Mouse (Mus musculus) lung, postnatal 0 days (tissue): ENCODE data around the gene Krt33b.

Experiments
- CTCF ChIP-seq: IDR thresholded peaks from 2 replicates; pipeline ENCODE4 v1.5.1; 2016; ENCODE audit warnings: antibody characterized with exemption, mild to moderate bottlenecking
- EP300 ChIP-seq: IDR thresholded peaks from 2 replicates; pipeline ENCODE4 v1.6.1; 2016; ENCODE audit warnings: antibody characterized with exemption, mild to moderate bottlenecking, control low read depth

GRCm38 (mm10) chr11:100010682-100011081 lies 19.0 kb downstream of the Krt33b start:
- TF ChIP-seq CTCF (no peak), EP300 (no peak)
